Mouse (Mus musculus) midbrain, embryonic 14.5 days (tissue): ENCODE measurements around the gene Cyp8b1. TPM values are rescaled to one million over a fixed set of nuclear protein-coding genes. Genes with fewer than 3 reads are reported as not detected.

Source experiments
- ATAC-seq: fragments of 200-750 bp; cut with Nextera tagmentation; 2 replicates; pipeline ENCODE4 v1.8.0; 2017; ENCODE audit warnings: moderate number of reproducible peaks, moderate library complexity; ENCODE audit not compliant: low FRiP score, low TSS enrichment
- DNase-seq: peaks from one replicate; pipeline ENCODE4 v3.0.0-alpha.2; 2015
- H3K27ac ChIP-seq: fragments of 300-500 bp; sonication (generic); replicated peaks from 2 replicates; pipeline ENCODE4 v1.5.1; 2014; ENCODE audit warnings: mild to moderate bottlenecking, low read depth, low read length, moderate library complexity
- H3K27me3 ChIP-seq: fragments of 300-500 bp; sonication (generic); 2 replicates; pipeline ENCODE4 v1.6.1; 2014; ENCODE audit warnings: low read length, control low read depth, mixed read lengths; ENCODE audit not compliant: control insufficient read depth, insufficient read depth
- H3K36me3 ChIP-seq: fragments of 300-500 bp; sonication (generic); 2 replicates; pipeline ENCODE4 v1.6.1; 2014; ENCODE audit warnings: low read length, control low read depth; ENCODE audit not compliant: control insufficient read depth, insufficient read depth
- H3K4me1 ChIP-seq: fragments of 300-500 bp; sonication (generic); 2 replicates; pipeline ENCODE4 v1.6.1; 2014; ENCODE audit warnings: mild to moderate bottlenecking, antibody characterized with exemption, low read length, control low read depth; ENCODE audit not compliant: control insufficient read depth, insufficient read depth
- H3K4me2 ChIP-seq: fragments of 300-500 bp; sonication (generic); 2 replicates; pipeline ENCODE4 v1.6.1; 2014; ENCODE audit warnings: mild to moderate bottlenecking, low read length, moderate library complexity
- H3K4me3 ChIP-seq: fragments of 300-500 bp; sonication (generic); replicated peaks from 2 replicates; pipeline ENCODE4 v1.5.1; 2014; ENCODE audit warnings: low read depth, low read length
- H3K9ac ChIP-seq: fragments of 300-500 bp; sonication (generic); replicated peaks from 2 replicates; pipeline ENCODE4 v1.6.1; 2014; ENCODE audit warnings: mild to moderate bottlenecking, low read length, moderate library complexity
- H3K9me3 ChIP-seq: fragments of 300-500 bp; sonication (generic); 2 replicates; pipeline ENCODE4 v1.6.1; 2016; ENCODE audit warnings: low read length, control low read depth, mixed read lengths; ENCODE audit not compliant: control insufficient read depth
- WGBS: fragments of 180-500 bp; shearing (Covaris S2); extraction: QIAGEN DNeasy Blood & Tissue Kit; methylation state at CpG from one replicate; pipeline ENCODE4 v1.1.7; 2014; 5-methylcytosine and 5-hydroxymethylcytosine counted together
- polyA plus RNA-seq: library from polyadenylated mRNA; unstranded; fragments of >200 nt; fragmentation: Nextera tagmentation; extraction: Ambion mirVana; gene quantifications from 2 replicates; pipeline ENCODE4 v1.2.1, GENCODE M21; 2014

The Cyp8b1 gene
- polyA plus RNA-seq, 1 experiment from 2014 or later = not detected

DNA sequence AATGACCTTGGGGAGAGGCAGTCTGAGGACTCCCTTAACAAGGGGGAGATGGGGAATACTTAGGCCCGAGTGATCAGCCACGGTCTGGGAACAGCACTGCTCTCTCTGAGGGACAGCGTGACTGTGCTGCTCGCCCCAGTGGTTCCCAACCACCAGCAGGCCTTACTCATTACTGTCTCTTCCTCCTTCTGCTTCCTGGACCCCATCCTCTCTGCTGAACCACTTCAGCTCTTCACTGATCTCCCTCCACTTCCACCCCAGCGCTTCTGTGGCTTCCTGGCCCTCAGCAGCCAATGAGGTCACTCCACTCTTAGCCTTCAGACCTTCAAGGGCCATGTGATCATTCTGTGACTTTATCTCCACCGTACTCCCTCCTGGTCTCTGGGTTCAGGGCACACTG lies 6.5 kb downstream of the Cyp8b1 start:
- no peak overlapping the region for H3K4me3 ChIP-seq
- no peak for ATAC-seq

GRCm38 (mm10) chr9:121908321-121908720 lies 7.8 kb downstream of the Cyp8b1 start:
- H3K9me3 ChIP-seq = no peaks in the 10 kb centered on the region
- H3K4me2 ChIP-seq = no peak overlapping the region
- no peak overlapping the region for H3K27ac ChIP-seq
- no peak for ATAC-seq
- no peaks in the 10 kb centered on the region for H3K4me1 ChIP-seq
- no peak for DNase-seq
- H3K36me3 ChIP-seq = no peaks in the 10 kb centered on the region
- WGBS = 92% methylated on average over 17 of the region's 17 CpGs
- H3K27me3 ChIP-seq = no peaks in the 10 kb centered on the region
- H3K9ac ChIP-seq = no peak overlapping the region
- H3K4me3 ChIP-seq = no peak overlapping the region

More for the DNA sequence above, 6.5 kb downstream of the Cyp8b1 start:
- Histone ChIP-seq H3K9ac (no peak overlapping the region), H3K4me2 (no peak overlapping the region), H3K4me1 (no peaks in the 10 kb centered on the region), H3K9me3 (no peaks in the 10 kb centered on the region), H3K27ac (no peak overlapping the region), H3K27me3 (no peaks in the 10 kb centered on the region), H3K36me3 (no peaks in the 10 kb centered on the region)
- no peak for DNase-seq
- WGBS = 74% methylated on average over 6 of the region's 6 CpGs

DNA sequence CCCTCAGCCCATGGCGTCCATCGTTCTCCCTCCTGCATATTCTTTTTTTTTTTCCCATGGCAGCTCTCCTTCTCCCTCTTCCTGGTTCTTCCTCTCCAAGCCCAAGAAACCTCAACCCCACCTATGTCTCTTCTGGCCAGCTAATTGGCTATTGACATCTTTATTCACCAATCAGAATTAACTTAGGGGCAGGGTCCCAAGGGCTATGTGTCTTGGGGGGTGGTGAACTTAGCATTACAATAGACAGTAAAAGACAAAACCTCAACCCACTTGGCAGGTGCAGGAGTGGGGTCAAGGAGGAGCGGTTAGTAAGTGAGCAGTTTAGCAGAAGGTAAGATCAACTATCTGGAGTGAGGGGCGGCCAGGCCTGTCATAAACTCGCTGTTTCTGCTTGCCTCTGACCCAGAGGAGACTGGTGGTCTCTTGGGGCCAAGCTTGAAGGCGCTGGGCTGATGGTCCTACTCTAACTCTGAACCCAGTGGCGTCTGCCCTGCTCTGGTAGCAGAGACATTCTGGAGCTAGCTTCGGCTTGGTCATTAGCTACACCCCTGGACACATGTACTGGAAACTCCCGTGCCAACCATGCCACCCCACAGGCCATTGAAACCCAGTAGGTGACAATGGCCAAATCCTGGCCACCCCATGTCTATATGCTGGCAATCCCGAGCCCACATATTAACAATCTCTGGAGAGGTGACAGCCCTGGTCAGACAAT lies 8.6 kb downstream of the Cyp8b1 start:
- H3K27ac ChIP-seq = no peak overlapping the region
- WGBS = 74% methylated on average over 10 of the region's 10 CpGs
- H3K4me2 ChIP-seq = no peak overlapping the region
- H3K36me3 ChIP-seq = no peaks in the 10 kb centered on the region
- ATAC-seq (no peak), DNase-seq (no peak)
- no peak overlapping the region for H3K4me3 ChIP-seq
- H3K27me3 ChIP-seq = no peaks in the 10 kb centered on the region
- no peaks in the 10 kb centered on the region for H3K9me3 ChIP-seq
- no peaks in the 10 kb centered on the region for H3K4me1 ChIP-seq
- H3K9ac ChIP-seq = no peak overlapping the region

DNA sequence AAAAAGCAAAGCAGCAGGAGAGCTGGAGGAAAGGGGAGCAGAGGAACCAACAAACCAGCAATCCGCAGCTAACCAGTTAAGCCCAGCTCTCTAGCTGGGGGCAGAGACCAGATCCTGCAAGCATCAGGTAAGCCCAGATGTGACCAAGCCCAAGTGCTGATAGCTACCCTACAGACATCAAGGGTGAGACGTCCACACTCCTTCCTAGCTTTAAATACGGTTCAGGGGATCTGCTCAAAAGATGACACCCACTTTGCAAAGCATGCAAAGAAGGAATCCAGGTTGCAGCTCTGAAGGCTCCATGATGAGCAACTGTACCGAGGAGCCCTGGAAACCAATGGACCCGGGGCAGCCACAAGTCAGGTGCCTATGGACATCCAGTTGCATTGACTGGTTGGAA lies 9.6 kb downstream of the Cyp8b1 start:
- H3K9me3 ChIP-seq = no peaks in the 10 kb centered on the region
- no peaks in the 10 kb centered on the region for H3K4me1 ChIP-seq
- no peak overlapping the region for H3K4me3 ChIP-seq
- no peak for ATAC-seq
- 84% methylated on average over 5 of the region's 5 CpGs for WGBS
- no peak overlapping the region for H3K27ac ChIP-seq
- H3K9ac ChIP-seq = no peak overlapping the region
- no peak overlapping the region for H3K4me2 ChIP-seq
- H3K36me3 ChIP-seq = no peaks in the 10 kb centered on the region
- no peaks in the 10 kb centered on the region for H3K27me3 ChIP-seq
- no peak for DNase-seq

DNA sequence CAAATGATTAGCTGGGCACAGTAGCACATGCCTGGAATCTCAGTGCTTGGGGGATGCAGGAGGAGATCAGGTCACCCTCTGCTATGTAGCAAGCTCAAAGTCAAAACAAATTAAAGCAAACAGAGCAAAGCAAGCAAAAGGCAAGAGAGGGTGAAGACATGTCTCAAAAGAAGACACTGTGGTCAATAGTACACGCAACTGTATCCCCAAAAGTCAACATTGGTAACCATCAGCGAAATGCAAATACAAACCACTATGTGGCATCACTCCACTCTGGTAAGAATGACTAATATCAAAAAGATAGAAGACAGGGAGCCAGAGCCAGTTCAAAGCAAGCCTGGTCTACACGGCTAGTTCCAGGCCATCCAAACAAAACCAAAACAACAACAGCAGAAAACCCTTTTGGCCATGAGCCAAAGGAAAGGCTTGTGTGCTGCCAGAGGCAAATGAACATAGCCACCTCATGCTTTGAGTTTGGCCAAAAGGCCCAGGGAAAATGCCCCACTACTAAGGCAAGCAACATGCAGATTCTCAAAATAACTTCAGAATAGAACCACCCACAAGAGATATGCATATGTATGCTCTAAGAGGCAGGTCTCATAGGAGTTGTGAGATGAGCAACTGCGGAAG lies 10.4 kb downstream of the Cyp8b1 start:
- H3K27me3 ChIP-seq = no peaks in the 10 kb centered on the region
- H3K4me3 ChIP-seq = no peak overlapping the region
- 83% methylated on average over 4 of the region's 4 CpGs for WGBS
- H3K9me3 ChIP-seq = no peaks in the 10 kb centered on the region
- H3K4me2 ChIP-seq = no peak overlapping the region
- no peak overlapping the region for H3K27ac ChIP-seq
- ATAC-seq (no peak), DNase-seq (peak; percentile 12)
- H3K4me1 ChIP-seq = no peaks in the 10 kb centered on the region
- H3K36me3 ChIP-seq = no peaks in the 10 kb centered on the region
- H3K9ac ChIP-seq = no peak overlapping the region

GRCm38 (mm10) chr9:121904946-121905345 lies 11.2 kb downstream of the Cyp8b1 start:
- no peak overlapping the region for H3K4me3 ChIP-seq
- H3K27ac ChIP-seq = no peak overlapping the region
- ATAC-seq (no peak), DNase-seq (no peak)
- H3K4me1 ChIP-seq = no peaks in the 10 kb centered on the region
- WGBS = 92% methylated on average over 7 of the region's 7 CpGs
- H3K36me3 ChIP-seq = no peaks in the 10 kb centered on the region
- no peak overlapping the region for H3K9ac ChIP-seq
- no peaks in the 10 kb centered on the region for H3K27me3 ChIP-seq
- H3K9me3 ChIP-seq = no peaks in the 10 kb centered on the region
- H3K4me2 ChIP-seq = no peak overlapping the region

- ATAC-seq = no peak
- no peak for DNase-seq
- H3K4me1 ChIP-seq = no peaks in the 10 kb centered on the region
These were observed 11.8 kb downstream of the Cyp8b1 start for GRCm38 (mm10) chr9:121904319-121904718.

DNA sequence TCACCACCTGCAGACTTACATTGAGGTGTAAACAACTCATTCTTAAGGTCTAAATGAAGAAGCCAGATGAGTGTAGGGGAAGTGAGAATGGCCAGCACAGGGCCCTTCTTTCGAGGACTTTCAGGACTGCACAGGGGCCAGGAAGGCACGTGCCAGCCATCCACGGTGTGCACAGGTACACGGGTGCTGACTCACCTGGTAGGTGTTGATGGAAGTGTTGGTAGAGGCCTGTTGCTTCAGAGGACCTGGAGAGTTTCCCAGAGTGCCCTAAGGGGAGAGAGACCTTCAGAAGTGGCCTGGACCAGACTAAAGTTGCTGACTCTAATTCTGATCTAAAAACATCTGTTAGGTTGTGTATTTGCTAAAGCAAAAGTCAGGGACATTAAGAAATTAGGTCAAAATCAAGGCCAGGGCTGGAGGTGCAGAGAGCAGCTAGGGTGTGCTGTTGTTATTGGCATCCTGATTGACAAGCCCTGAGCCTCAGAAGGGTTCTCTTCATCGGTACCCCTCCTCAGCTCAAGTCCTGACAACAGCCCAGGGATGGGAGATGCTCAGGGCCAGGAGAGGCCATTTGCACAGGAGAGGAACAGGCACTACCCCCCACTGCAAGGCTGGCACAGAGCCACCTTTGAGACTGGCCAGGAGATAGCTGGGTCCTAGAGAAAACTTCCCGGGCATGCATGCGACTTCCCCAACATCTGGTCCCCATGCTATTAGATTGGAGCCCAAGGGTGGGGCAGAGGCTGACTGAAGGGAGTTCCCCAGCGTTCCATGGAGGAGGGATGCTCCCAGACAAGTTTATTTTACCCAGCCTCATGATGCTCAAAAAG lies 12.4 kb downstream of the Cyp8b1 start:
- WGBS = 87% methylated on average over 8 of the region's 8 CpGs
- Histone ChIP-seq H3K4me2 (no peak overlapping the region), H3K4me3 (no peak overlapping the region), H3K27me3 (no peaks in the 10 kb centered on the region), H3K9ac (no peak overlapping the region), H3K4me1 (no peaks in the 10 kb centered on the region), H3K9me3 (no peaks in the 10 kb centered on the region), H3K36me3 (no peaks in the 10 kb centered on the region), H3K27ac (no peak overlapping the region)
- ATAC-seq (no peak), DNase-seq (no peak)

More at GRCm38 (mm10) chr9:121904319-121904718, 11.8 kb downstream of the Cyp8b1 start:
- Histone ChIP-seq H3K4me3 (no peak overlapping the region), H3K27me3 (no peaks in the 10 kb centered on the region), H3K4me2 (no peak overlapping the region), H3K9me3 (no peaks in the 10 kb centered on the region), H3K9ac (no peak overlapping the region), H3K27ac (no peak overlapping the region), H3K36me3 (no peaks in the 10 kb centered on the region)
- WGBS = 93% methylated on average over 4 of the region's 4 CpGs
